Mouse (Mus musculus): ENCODE measurements around the gene Ctla4.

Ctla4 gene

GRCm38 (mm10) chr1:60866043-60866442 lies 20.8 kb upstream of the Ctla4 start:
- DNase-seq: no peak

GRCm38 (mm10) chr1:60868333-60869277 lies 18.2 kb upstream of the Ctla4 start:
- DNase-seq: peak; percentile 65 to 75

DNA sequence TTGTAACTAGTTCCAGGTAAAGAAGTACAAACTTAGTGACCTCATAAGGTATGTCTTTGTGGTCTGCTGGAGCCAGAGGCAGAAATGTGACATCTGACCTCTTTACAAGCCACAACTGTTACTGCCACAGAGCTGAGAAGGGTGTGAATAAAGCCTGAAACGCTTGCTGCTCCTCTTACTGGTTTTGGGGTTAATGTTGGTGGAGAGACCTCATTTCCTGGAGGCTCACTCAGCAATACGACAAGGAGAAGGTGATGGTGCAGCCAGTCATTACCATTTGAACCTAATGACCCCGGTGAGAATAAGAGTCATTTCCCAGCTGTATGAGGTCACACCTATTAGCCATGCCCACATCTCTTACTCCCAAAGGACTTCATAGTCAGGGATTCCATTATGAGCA lies 11.5 kb upstream of the Ctla4 start:
- DNase-seq: no peak

- DNase-seq: no peak
Observed at GRCm38 (mm10) chr1:60880116-60880867, 6.5 kb upstream of the Ctla4 start.

- DNase-seq: no peak
Observed at GRCm38 (mm10) chr1:60882792-60883191, 4.0 kb upstream of the Ctla4 start.

- no peak for DNase-seq
Observed at GRCm38 (mm10) chr1:60883279-60883678, 3.5 kb upstream of the Ctla4 start.

- DNase-seq: no peak
Observed at GRCm38 (mm10) chr1:60884611-60885010, 2.2 kb upstream of the Ctla4 start.

- no peak for DNase-seq
Observed at GRCm38 (mm10) chr1:60898127-60898932, 11.5 kb downstream of the Ctla4 start.

GRCm38 (mm10) chr1:60898933-60899210 lies 12.1 kb downstream of the Ctla4 start:
- DNase-seq: no peak

- no peak for DNase-seq
Observed at GRCm38 (mm10) chr1:60899244-60899643, 12.4 kb downstream of the Ctla4 start.

GRCm38 (mm10) chr1:60902547-60902946 lies 15.7 kb downstream of the Ctla4 start:
- no peak for DNase-seq

- DNase-seq: no peak
Observed at GRCm38 (mm10) chr1:60903126-60903525, 16.3 kb downstream of the Ctla4 start.

GRCm38 (mm10) chr1:60904456-60904978 lies 17.7 kb downstream of the Ctla4 start:
- no peak for DNase-seq

DNA sequence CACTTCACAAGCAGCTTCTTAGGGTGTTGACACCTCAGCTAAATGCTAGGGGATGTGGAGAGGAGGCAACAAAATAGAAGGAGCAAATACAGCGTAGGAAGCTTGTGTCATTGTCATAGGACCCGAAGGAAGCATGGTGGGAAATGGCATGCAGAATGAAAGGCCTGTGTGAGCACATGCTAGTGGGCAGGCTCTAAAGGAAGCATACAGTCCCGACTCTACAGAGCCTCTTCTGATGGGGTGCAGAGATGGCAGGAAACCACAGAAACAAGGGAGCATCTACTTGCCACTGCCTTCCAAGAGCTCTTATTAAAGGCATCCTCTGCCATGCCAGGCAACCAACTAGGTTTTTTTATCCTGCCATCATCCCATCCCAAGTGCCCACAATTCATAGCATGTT lies 20.7 kb downstream of the Ctla4 start:
- no peak for DNase-seq

DNA sequence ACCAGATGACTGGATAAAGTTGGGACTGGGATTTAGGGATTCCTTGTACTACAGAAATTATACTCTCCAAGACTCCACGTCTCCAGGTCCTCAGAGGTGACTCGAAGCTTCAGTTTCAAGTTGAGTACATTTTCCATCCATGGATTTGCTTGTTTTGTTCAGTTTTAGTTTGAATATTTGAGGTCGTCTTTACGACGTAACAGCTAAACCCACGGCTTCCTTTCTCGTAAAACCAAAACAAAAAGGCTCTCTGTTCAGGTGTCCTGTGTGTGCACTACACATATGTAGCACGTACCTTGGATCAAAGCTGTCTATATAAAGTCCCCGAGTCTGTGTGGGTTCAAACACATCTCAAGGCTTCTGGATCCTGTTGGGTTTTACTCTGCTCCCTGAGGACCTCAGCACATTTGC lies 22.0 kb downstream of the Ctla4 start:
- no peak for DNase-seq

DNA sequence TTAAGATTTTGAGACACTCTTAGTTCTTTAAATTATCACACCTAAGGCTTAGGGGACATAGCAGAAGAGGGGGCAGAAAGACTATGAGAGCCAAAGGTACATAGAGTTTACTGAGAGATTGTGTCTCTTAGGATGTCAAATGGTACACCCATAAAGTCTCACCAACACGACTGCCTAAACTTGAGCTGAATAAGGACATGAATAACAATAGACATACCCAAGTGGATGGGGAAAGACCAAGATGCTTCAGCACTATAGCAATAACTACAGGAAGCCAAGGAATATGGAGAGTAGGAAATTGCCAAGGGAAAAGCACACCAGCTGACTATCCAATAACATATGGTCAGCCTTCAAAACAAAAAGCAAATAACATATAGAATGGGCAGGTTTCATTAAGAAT lies 22.9 kb downstream of the Ctla4 start:
- DNase-seq: no peak

- no peak for DNase-seq
Observed at GRCm38 (mm10) chr1:60910796-60911195, 24.0 kb downstream of the Ctla4 start.

GRCm38 (mm10) chr1:60911631-60912030 lies 24.8 kb downstream of the Ctla4 start:
- DNase-seq: no peak

DNA sequence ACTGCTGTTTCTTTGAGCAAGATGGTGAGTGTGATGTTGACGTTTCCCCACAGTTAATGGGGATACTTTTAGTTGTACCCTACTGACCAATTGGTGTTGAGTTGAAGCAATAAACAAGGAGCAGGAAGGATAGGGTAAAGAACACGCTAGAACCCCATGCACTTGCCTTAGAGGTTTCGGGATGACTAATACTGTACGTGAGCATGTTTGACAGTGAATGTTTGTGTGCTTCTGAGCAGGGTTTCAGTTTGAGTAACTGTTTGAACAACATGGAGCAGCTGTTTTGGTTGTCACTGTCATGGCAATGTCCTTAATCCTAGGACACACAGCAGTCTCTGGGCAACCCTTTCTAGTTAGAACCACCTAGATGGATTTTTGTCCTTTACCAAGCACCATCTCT lies 26.5 kb downstream of the Ctla4 start:
- no peak for DNase-seq

GRCm38 (mm10) chr1:60916281-60916781 lies 29.5 kb downstream of the Ctla4 start:
- no peak for DNase-seq

GRCm38 (mm10) chr1:60920493-60921355 lies 33.9 kb downstream of the Ctla4 start:
- DNase-seq: peak; percentile 6 to 22

GRCm38 (mm10) chr1:60929036-60929435 lies 42.2 kb downstream of the Ctla4 start:
- DNase-seq: no peak
